In the genomic region with DNA sequence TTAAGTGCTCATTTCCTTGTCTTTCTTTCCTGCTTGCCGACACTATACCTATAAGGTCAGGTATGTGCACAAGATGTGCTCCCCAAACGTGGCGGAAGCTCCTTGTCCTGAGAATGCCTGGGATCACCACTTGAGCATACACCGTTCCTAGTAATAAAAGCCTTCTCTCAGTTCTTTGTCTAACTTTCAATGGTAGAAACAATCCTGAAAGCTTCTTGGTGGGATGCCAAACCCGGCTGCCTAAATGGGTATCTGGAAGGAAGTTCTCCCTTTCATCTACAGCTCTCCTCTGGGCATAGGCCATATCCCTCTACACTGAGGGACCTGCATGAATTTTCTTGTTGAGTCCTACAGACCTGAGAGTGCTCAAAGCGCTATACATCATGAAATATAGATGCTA, we compare ENCODE assay signal across 10 mouse cellular contexts.
A peak's percentile ranks its signal among the peaks of the same experiment; 100 is the strongest.
DNase-seq lines count a peak whose midpoint lies in the region; ATAC-seq and TF ChIP-seq lines count a peak whose summit lies in the region.
"Had no signal": no experiment of that assay in that cellular context is flagged by ENCODE, and none has a peak within 500 bp of the region (broad histone marks: within the 10 kb centered on the region; RNA-seq: fewer than 3 reads in every experiment).

No protein-coding gene starts in this region.

- no peak overlapping the region for H3K4me3 ChIP-seq in embryonic facial prominence, embryonic 14.5 days (ENCODE audit: low read depth, low read length)
- no peak overlapping the region for H3K4me3 ChIP-seq in embryonic facial prominence, embryonic 10.5 days
- no peak overlapping the region for H3K4me3 ChIP-seq in kidney, embryonic 16.5 days (ENCODE audit: low read length)
- no peak overlapping the region for H3K4me3 ChIP-seq in lung, embryonic 16.5 days (ENCODE audit: low read length)
- no peak overlapping the region for H3K4me3 ChIP-seq in liver, postnatal 0 days (ENCODE audit: low read depth, low read length)
- H3K4me3 ChIP-seq: hindbrain, embryonic 12.5 days; liver, embryonic 12.5 days had no signal

- no peak for TF ChIP-seq EP300 in liver, postnatal 0 days (IDR thresholded peaks at IDR 0.05; ENCODE audit: low read depth)

- H3K27ac ChIP-seq in embryonic facial prominence, embryonic 14.5 days (replicated peaks; ENCODE audit: low read depth, low read length) = no peak overlapping the region
- no peak overlapping the region for H3K27ac ChIP-seq in embryonic facial prominence, embryonic 10.5 days (replicated peaks)
- no peak overlapping the region for H3K27ac ChIP-seq in kidney, embryonic 16.5 days (ENCODE audit: low read length)
- H3K27ac ChIP-seq in lung, embryonic 16.5 days (ENCODE audit: low read length) = no peak overlapping the region
- no peak overlapping the region for H3K27ac ChIP-seq in liver, postnatal 0 days (ENCODE audit: low read depth)
- H3K27ac ChIP-seq: hindbrain, embryonic 12.5 days; liver, embryonic 12.5 days had no signal

- peaks cover 3% of the 10 kb centered on the region; the same call in 1 of the 2 replicates for H3K4me1 ChIP-seq in embryonic facial prominence, embryonic 14.5 days (ENCODE audit: control insufficient read depth, insufficient read depth, low read length)
- peaks cover 14% of the 10 kb centered on the region for H3K4me1 ChIP-seq in embryonic facial prominence, embryonic 10.5 days
- H3K4me1 ChIP-seq in kidney, embryonic 16.5 days (ENCODE audit: insufficient read depth, low read length) = no peaks in the 10 kb centered on the region
- H3K4me1 ChIP-seq in lung, embryonic 16.5 days (replicated peaks; ENCODE audit: control insufficient read depth, insufficient read depth, low read length) = 0 out of 2 replicates have a peak, but pooled peaks cover 4% of the 10 kb centered on the region
- H3K4me1 ChIP-seq in liver, postnatal 0 days (ENCODE audit: insufficient read depth) = peaks cover 11% of the 10 kb centered on the region

- H3K9me3 ChIP-seq in embryonic facial prominence, embryonic 14.5 days (ENCODE audit: control insufficient read depth, low read length) = no peaks in the 10 kb centered on the region
- H3K9me3 ChIP-seq in embryonic facial prominence, embryonic 10.5 days = no peaks in the 10 kb centered on the region
- H3K9me3 ChIP-seq in kidney, embryonic 16.5 days (ENCODE audit: low read length) = no peaks in the 10 kb centered on the region
- H3K9me3 ChIP-seq in lung, embryonic 16.5 days (ENCODE audit: control insufficient read depth, low read length) = no peaks in the 10 kb centered on the region
- no peaks in the 10 kb centered on the region for H3K9me3 ChIP-seq in liver, postnatal 0 days (ENCODE audit: low read length)
- H3K9me3 ChIP-seq: hindbrain, embryonic 12.5 days; liver, embryonic 12.5 days had no signal

- DNase-seq in embryonic facial prominence, embryonic 14.5 days (ENCODE audit: low spot score) = peak; percentile 79
- no peak for DNase-seq in embryonic facial prominence, embryonic 10.5 days (ENCODE audit: low spot score)
- peak; percentile 16 for DNase-seq in kidney, adult 9 months
- no peak for DNase-seq in lung, adult 18-20 months
- DNase-seq in R1 (ENCODE audit: low read depth, low spot score) = peak; percentile 16
- no peak for DNase-seq in liver, postnatal 0 days

- ATAC-seq in embryonic facial prominence, embryonic 14.5 days (ENCODE audit: low read depth) = peak; percentile 67; the same call in 1 of the 2 replicates
- ATAC-seq in kidney, embryonic 16.5 days (ENCODE audit: low FRiP score, low TSS enrichment) = no peak
- ATAC-seq in lung, embryonic 16.5 days (ENCODE audit: low read depth) = peak; percentile 41; the same call in 1 of the 2 replicates
- no peak for ATAC-seq in liver, postnatal 0 days
- ATAC-seq: liver, embryonic 12.5 days had no signal

- 62% methylated on average over 6 of the region's 6 CpGs for WGBS in embryonic facial prominence, embryonic 14.5 days
- WGBS in embryonic facial prominence, embryonic 10.5 days = 70% methylated on average over 6 of the region's 6 CpGs
- 69% methylated on average over 6 of the region's 6 CpGs for WGBS in kidney, embryonic 16.5 days
- 49% methylated on average over 6 of the region's 6 CpGs for WGBS in lung, embryonic 16.5 days
- WGBS in liver, postnatal 0 days (ENCODE audit: insufficient replicate concordance) = 88% methylated on average over 6 of the region's 6 CpGs

- H3K4me2 ChIP-seq in embryonic facial prominence, embryonic 14.5 days (ENCODE audit: low read depth, low read length) = no peak overlapping the region
- H3K4me2 ChIP-seq in kidney, embryonic 16.5 days (replicated peaks; ENCODE audit: low read depth, low read length) = no peak overlapping the region
- H3K4me2 ChIP-seq in lung, embryonic 16.5 days (ENCODE audit: low read depth, low read length) = no peak overlapping the region
- no peak overlapping the region for H3K4me2 ChIP-seq in liver, postnatal 0 days (ENCODE audit: low read depth, low read length)
- H3K4me2 ChIP-seq: hindbrain, embryonic 12.5 days; liver, embryonic 12.5 days had no signal

- H3K36me3 ChIP-seq in embryonic facial prominence, embryonic 14.5 days (ENCODE audit: control insufficient read depth, insufficient read depth, low read length) = no peaks in the 10 kb centered on the region
- no peaks in the 10 kb centered on the region for H3K36me3 ChIP-seq in embryonic facial prominence, embryonic 10.5 days (replicated peaks)
- no peaks in the 10 kb centered on the region for H3K36me3 ChIP-seq in kidney, embryonic 16.5 days (ENCODE audit: insufficient read depth, low read length)
- no peaks in the 10 kb centered on the region for H3K36me3 ChIP-seq in lung, embryonic 16.5 days (ENCODE audit: control insufficient read depth, insufficient read depth, low read length)
- H3K36me3 ChIP-seq in liver, postnatal 0 days (replicated peaks; ENCODE audit: insufficient read depth, low read length) = no peaks in the 10 kb centered on the region
- H3K36me3 ChIP-seq: hindbrain, embryonic 12.5 days; liver, embryonic 12.5 days had no signal

- no peaks in the 10 kb centered on the region for H3K27me3 ChIP-seq in embryonic facial prominence, embryonic 14.5 days (replicated peaks; ENCODE audit: control insufficient read depth, insufficient read depth, low read length)
- no peaks in the 10 kb centered on the region for H3K27me3 ChIP-seq in embryonic facial prominence, embryonic 10.5 days (replicated peaks; ENCODE audit: low read depth, poor library complexity, severe bottlenecking)
- no peaks in the 10 kb centered on the region for H3K27me3 ChIP-seq in kidney, embryonic 16.5 days (ENCODE audit: insufficient read depth, low read length)
- no peaks in the 10 kb centered on the region for H3K27me3 ChIP-seq in lung, embryonic 16.5 days (ENCODE audit: control insufficient read depth, insufficient read depth, low read depth, low read length)
- no peaks in the 10 kb centered on the region for H3K27me3 ChIP-seq in liver, postnatal 0 days (ENCODE audit: insufficient read depth, low read length)
- H3K27me3 ChIP-seq: hindbrain, embryonic 12.5 days; liver, embryonic 12.5 days had no signal

- no peak for TF ChIP-seq CTCF in liver, postnatal 0 days (IDR thresholded peaks at IDR 0.05; ENCODE audit: low read depth)

- H3K9ac ChIP-seq in embryonic facial prominence, embryonic 14.5 days (ENCODE audit: low read depth, low read length) = no peak overlapping the region
- no peak overlapping the region for H3K9ac ChIP-seq in kidney, embryonic 16.5 days (replicated peaks; ENCODE audit: low read length)
- no peak overlapping the region for H3K9ac ChIP-seq in lung, embryonic 16.5 days (ENCODE audit: low read length)
- H3K9ac ChIP-seq in liver, postnatal 0 days (replicated peaks) = no peak overlapping the region
- H3K9ac ChIP-seq: hindbrain, embryonic 12.5 days; liver, embryonic 12.5 days had no signal

Comparison
In these comparisons a context has a peak if more than half of its experiments do, and no peak if none do; other contexts are left out.
1. DNase-seq: peak in embryonic facial prominence, embryonic 14.5 days (single experiment), kidney, adult 9 months (single experiment) and R1 (single experiment); none in embryonic facial prominence, embryonic 10.5 days (single experiment), lung, adult 18-20 months (0 of 2) and liver, postnatal 0 days (single experiment).
2. ATAC-seq: peak in embryonic facial prominence, embryonic 14.5 days (single experiment) and lung, embryonic 16.5 days (single experiment); none in kidney, embryonic 16.5 days (single experiment) and liver, postnatal 0 days (single experiment).